Mouse (Mus musculus): Measurements from ENCODE around the gene Gm2696. TPM values are rescaled to one million over a fixed set of nuclear protein-coding genes. Genes with fewer than 3 reads are reported as not detected.
A peak's percentile ranks its signal among the peaks of the same experiment; 100 is the strongest.

The Gm2696 gene
- total RNA-seq, 2 experiments from 2014 or later = not detected

GRCm38 (mm10) chr10:77839006-77839405 lies 24.5 kb downstream of the Gm2696 start:
- intact Hi-C loops (cut with DNase I) = no loop called here
- DNase-seq (ENCODE audit: low spot score in 2 of 2) = no peak

DNA sequence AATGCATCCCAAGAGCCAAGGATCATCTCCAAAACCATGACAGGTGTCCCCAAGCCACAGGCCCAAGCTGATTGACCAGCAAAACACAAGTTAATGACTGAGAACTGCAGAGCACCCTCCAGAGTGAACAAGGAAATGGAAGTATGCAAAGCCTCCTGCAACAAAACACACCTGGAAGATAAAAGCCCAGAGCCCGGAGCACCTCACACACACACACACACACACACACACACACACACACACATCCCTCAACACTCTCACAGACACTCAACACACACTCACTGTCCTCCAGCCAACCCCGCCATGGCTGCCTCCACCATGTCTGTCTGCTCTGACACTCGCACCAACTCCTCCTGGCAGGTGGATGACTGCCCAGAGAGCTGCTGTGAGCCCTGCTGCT lies 32.0 kb downstream of the Gm2696 start, which contains the start of gene Gm36176:
TSS of gene Gm36176 (plus strand) at position 301 of the 400 bp plus-strand sequence.
- no peak for DNase-seq (ENCODE audit: low spot score in 2 of 2)
- intact Hi-C loops (cut with DNase I) = no loop called here

DNA sequence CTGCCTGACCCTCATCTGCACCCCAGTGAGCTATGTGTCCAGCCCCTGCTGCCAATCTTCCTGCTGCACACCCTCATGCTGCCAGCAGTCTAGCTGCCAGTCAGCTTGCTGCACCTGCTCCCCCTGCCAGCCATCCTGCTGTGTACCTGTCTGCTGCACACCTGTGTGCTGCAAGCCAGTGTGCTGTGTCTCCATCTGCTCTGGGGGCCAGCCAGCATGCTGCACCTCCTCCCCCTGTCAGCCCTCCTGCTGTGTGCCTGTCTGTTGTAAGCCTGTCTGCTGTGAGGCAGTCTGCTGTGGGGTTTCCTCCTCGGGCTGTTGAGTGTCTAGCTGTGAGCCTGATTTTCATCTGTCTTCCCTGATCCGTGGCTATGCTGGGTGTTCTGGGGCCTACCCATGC lies 32.5 kb downstream of the Gm2696 start:
- no peak for DNase-seq (ENCODE audit: low spot score in 2 of 2)
- intact Hi-C loops (cut with DNase I) = no loop called here

DNA sequence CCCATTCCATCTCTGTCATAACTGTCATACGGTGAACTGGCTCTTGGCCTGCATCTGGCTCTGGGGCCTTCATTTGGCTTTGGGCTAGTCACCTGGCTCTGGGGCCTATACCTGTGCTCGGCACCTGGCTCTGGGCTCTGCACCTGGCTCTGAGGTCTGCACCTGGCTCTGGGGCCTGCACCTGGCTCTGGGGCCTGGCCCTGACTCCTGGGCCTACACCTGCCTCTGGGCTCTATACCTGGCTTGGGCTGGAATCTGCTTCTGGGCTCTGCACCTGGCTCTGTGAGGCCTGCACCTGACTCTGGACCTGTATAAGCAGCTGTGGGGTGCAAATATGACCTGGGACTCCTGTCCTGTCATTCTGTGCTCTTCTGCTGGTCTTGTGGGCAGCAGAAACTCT lies 33.1 kb downstream of the Gm2696 start:
- intact Hi-C loops (cut with DNase I) = no loop called here
- DNase-seq (ENCODE audit: low spot score in 2 of 2) = no peak

DNA sequence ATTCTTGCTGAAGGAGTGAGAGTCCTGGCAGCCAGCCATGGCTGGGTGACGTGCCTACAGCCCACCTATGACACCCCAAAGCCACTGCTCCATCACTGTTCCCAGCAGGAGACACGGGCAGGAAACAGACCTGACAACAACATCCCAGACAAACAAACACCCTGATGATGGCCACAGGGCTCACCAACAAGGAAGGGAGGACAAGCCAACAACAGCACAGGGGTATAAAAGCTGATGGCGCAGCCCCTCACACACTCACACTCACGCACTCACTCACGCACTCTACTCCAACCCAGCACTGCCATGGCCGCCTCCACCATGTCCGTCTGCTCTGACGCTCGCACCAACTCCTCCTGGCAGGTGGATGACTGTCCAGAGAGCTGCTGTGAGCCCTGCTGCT lies 38.1 kb downstream of the Gm2696 start, which contains the start of gene Gm10318:
TSS of gene Gm10318 (plus strand) at position 301 of the 400 bp plus-strand sequence.
- intact Hi-C loops (cut with DNase I) = no loop called here
- no peak for DNase-seq (ENCODE audit: low spot score in 2 of 2)

GRCm38 (mm10) chr10:77861675-77862074 lies 47.2 kb downstream of the Gm2696 start, which contains the start of gene Gm3285:
Gm3285 (plus strand) TSS chr10:77861975.
- DNase-seq (ENCODE audit: low spot score in 2 of 2) = no peak
- intact Hi-C loops (cut with DNase I) = no loop called here

DNA sequence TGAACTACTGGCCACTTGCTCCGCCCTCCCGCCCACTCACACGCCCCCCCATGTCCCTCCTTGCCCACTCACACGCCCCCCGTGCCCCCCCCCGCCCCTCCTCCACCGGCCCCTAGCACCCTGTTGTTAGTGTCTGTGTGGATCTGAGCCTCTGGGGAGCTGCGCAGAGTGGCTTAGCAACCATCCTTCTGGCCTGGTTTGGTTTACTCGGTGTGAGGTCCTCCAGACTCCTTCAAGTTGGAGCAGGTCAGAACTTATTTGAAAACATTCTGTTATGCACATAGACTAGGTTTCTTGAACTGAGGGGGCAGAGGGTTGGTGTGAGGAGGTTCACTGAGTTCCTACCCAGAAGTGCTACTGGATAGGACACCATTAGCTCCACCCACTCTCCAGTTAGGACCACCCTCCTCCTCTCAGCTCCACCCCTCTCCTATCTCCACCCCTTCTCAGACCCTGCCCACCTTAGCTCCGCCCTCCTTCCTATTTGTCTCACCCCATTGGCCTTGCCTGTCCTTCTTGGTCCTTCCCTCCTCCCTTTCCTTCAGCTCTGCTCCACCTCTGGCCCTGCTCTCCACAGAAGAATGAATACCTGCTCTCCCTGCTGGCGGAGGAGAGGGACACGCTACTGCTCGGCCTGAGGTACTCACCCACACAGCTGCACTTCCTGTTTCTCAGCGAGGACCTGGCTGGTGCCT lies 49.7 kb downstream of the Gm2696 start:
- DNase-seq (ENCODE audit: low spot score in 2 of 2) = no peak
- intact Hi-C loops (cut with DNase I) = no loop called here

DNA sequence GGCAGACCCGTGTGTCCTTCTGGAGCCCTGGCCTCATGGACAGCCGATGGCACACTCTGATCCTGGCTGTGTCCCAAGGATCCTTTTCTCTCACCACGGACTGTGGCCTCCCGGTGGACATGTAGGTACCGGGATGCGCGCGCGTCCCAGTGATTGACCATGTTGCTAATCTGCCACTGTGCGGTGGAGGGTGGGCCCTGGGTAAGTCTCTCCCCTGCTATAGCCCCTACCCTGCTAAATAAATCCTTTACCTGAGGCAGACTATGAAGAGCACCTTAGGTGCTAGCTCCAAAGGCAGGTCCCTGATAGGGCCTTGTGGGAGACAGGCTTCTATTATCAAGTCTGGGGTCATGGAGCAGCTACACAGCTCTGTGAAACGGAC lies 50.3 kb downstream of the Gm2696 start:
- no peak for DNase-seq (ENCODE audit: low spot score in 2 of 2)
- intact Hi-C loops (cut with DNase I) = no loop called here

DNA sequence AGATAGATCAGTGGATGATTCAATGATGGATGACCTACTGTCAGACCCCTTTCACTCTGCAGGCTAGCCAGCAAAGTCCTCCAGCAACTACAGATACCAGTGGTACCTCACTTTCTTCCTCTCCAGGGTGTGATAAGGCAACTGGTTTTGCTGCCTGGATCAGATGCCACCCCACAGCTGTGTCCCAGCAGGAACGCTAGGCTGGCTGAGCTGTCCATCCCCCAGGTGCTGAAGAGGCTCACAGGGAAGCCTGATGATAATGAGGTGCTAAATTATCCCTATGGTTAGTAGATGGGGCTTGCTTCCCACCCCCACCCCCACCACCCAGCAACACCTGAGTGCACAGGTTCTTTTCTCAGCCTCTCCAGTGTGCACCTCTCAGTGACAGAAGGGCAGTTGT lies 53.1 kb downstream of the Gm2696 start:
- intact Hi-C loops (cut with DNase I) = no loop called here
- DNase-seq (ENCODE audit: low spot score in 2 of 2) = no peak

DNA sequence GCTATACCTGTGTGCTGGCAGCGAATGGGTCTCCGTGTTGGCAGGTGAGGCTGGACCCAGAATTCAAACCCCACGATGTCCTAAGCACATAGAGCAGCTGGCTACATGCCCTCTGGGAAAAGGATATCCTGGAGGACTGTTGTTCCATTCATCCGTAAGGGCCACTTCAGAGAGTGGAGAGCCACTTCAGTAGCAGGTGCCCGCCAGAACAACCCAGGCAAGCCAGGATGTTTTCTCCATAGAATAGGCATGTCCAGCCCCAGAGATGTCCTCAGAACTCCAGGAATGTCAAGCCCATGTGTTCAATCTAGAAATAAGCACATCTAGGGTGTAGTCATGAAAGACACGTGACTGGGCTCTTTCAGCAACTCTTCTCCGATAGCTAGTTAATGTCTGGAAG lies 55.2 kb downstream of the Gm2696 start:
- intact Hi-C loops (cut with DNase I) = no loop called here
- no peak for DNase-seq (ENCODE audit: low spot score in 2 of 2)

- intact Hi-C loops (cut with DNase I) = loop anchor here (5.0 kb wide), 1 partner anchor 172 kb away; the partner anchor contains the start of gene Gm10272
- peak in 1 of 2 experiments; percentile 53 for DNase-seq (ENCODE audit: low spot score in 2 of 2)
Observed at GRCm38 (mm10) chr10:77878985-77879384, 64.5 kb downstream of the Gm2696 start.

DNA sequence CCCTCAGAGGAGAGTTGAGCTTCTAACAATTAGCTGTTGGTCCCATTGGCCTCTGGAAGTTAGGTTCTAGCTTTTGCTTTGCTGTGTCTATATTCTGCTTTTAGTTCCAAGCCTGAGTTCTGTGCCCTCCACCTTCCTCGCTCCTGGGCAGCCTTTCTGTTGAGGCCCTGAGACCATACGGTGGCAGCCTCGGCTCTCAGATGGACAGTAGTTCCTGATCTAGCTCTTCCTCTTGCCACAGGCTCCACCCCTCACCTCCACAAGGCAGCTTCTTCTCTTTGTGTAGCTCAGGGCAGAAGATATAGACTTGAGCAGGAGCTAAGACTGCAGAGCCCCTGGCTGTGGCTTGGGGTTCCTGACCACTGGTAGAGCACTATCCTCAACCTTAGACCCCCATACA lies 65.8 kb downstream of the Gm2696 start:
- DNase-seq (ENCODE audit: low spot score in 2 of 2) = no peak
- intact Hi-C loops (cut with DNase I) = no loop called here

GRCm38 (mm10) chr10:77882553-77882952 lies 68.1 kb downstream of the Gm2696 start:
- intact Hi-C loops (cut with DNase I) = no loop called here

More at GRCm38 (mm10) chr10:77882553-77882952, 68.1 kb downstream of the Gm2696 start:
- DNase-seq (ENCODE audit: low spot score in 2 of 2) = no peak

Other genes with a start within 250 kb of the Gm2696 start
- 10 to 100 TPM; 74.0 to 75.1 TPM for gene Pttg1ip, start 233.0 kb upstream of the Gm2696 start, total RNA-seq (2021)
- gene Sumo3, start 208.6 kb upstream of the Gm2696 start, total RNA-seq (2021) = 100 to 1,000 TPM; 129 to 135 TPM
- gene Gm49325, start 208.5 kb upstream of the Gm2696 start, total RNA-seq (2021) = 10 to 100 TPM in 1 of 2 experiments, 1 to 10 TPM in 1; 6.7 to 15.7 TPM
- gene Ube2g2, start 192.4 kb upstream of the Gm2696 start, total RNA-seq (2021) = 10 to 100 TPM; 36.3 to 41.6 TPM
- gene Tspear, start 128.1 kb upstream of the Gm2696 start, total RNA-seq (2021) = under 1 TPM in 1 of 2 experiments, not detected in 1; 0.15 TPM
- gene Gm19402, start 123.9 kb upstream of the Gm2696 start, total RNA-seq (2021) = not detected
- not detected for gene Gm9508, start 117.4 kb upstream of the Gm2696 start, total RNA-seq (2021)
- not detected for gene Gm10272, start 108.1 kb upstream of the Gm2696 start, total RNA-seq (2021)
- gene Gm10024, start 103.2 kb upstream of the Gm2696 start, total RNA-seq (2021) = not detected
- gene Gm10142, start 98.9 kb upstream of the Gm2696 start, total RNA-seq (2021) = not detected
- gene Krtap12-1, start 94.1 kb upstream of the Gm2696 start, total RNA-seq (2021) = not detected
- not detected for gene Gm10100, start 88.2 kb upstream of the Gm2696 start, total RNA-seq (2021)
- gene Gm18596, start 72.0 kb upstream of the Gm2696 start, total RNA-seq (2021) = not detected
- not detected for gene Gm9736, start 63.3 kb upstream of the Gm2696 start, total RNA-seq (2021)
- not detected for gene Gm3233, start 55.0 kb upstream of the Gm2696 start, total RNA-seq (2021)
- gene Gm3238, start 43.4 kb upstream of the Gm2696 start, total RNA-seq (2021) = not detected
- gene Gm7138, start 37.7 kb upstream of the Gm2696 start, total RNA-seq (2021) = not detected
- gene Gm3250, start 32.1 kb upstream of the Gm2696 start, total RNA-seq (2021) = not detected
- gene Gm7137, start 26.5 kb upstream of the Gm2696 start, total RNA-seq (2021) = not detected
- gene Gm9639, start 19.6 kb upstream of the Gm2696 start, total RNA-seq (2021) = not detected
- gene Gm19668, start 15.5 kb upstream of the Gm2696 start, total RNA-seq (2021) = not detected
- not detected for gene Gm9507, start 2.8 kb upstream of the Gm2696 start, total RNA-seq (2021)
- not detected for gene Krtap10-4, start 12.4 kb downstream of the Gm2696 start, total RNA-seq (2021)
- gene Krtap10-10, start 21.3 kb downstream of the Gm2696 start, total RNA-seq (2021) = not detected
- gene Gm36176, start 32.1 kb downstream of the Gm2696 start, total RNA-seq (2021) = not detected
- not detected for gene Gm10318, start 38.2 kb downstream of the Gm2696 start, total RNA-seq (2021)
- gene Gm3285, start 47.3 kb downstream of the Gm2696 start, total RNA-seq (2021) = not detected
- 10 to 100 TPM; 19.4 to 20.8 TPM for gene Lrrc3, start 87.9 kb downstream of the Gm2696 start, total RNA-seq (2021)
- 10 to 100 TPM; 32.1 to 33.3 TPM for gene Trpm2, start 155.9 kb downstream of the Gm2696 start, total RNA-seq (2021)
- gene 1810043G02Rik, start 163.8 kb downstream of the Gm2696 start, total RNA-seq (2021) = 10 to 100 TPM; 33.0 to 37.4 TPM
- 100 to 1,000 TPM; 117 to 120 TPM for gene Pfkl, start 195.4 kb downstream of the Gm2696 start, total RNA-seq (2021)
- gene Dnmt3l, start 227.3 kb downstream of the Gm2696 start, total RNA-seq (2021) = under 1 TPM in 1 of 2 experiments, not detected in 1; 0.33 TPM
- under 1 TPM in 1 of 2 experiments, not detected in 1; 0.27 TPM for gene Aire, start 228.9 kb downstream of the Gm2696 start, total RNA-seq (2021)